Comparison of ENCODE assay signal across 11 mouse cellular contexts in the genomic region with DNA sequence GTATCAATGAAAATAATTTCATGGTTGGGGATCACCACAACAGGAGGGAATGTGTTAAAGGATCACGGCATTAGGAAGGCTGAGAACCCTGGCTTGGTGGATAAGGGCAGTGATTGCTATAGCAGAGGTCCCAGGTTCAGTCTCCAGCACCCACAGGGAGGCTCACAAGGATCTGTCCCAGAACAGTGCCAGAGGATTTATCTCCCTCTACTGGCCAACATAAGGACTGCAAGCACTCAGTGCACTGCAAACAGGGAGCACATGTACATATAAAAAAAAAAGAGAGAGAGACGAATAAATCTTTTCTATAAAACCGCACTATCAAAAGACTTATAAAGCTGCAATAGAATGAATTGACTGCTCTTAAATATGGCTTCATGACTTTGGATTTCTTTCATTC. TPM values are rescaled to one million over a fixed set of nuclear protein-coding genes. Genes with fewer than 3 reads are reported as not detected.
A peak's percentile ranks its signal among the peaks of the same experiment; 100 is the strongest.
DNase-seq lines count a peak whose midpoint lies in the region; ATAC-seq and TF ChIP-seq lines count a peak whose summit lies in the region.
"Had no signal": no experiment of that assay in that cellular context is flagged by ENCODE, and none has a peak within 500 bp of the region (broad histone marks: within the 10 kb centered on the region; RNA-seq: fewer than 3 reads in every experiment).

No protein-coding gene starts in this region.

- no peak overlapping the region for H3K4me2 ChIP-seq in limb, embryonic 11.5 days (ENCODE audit: low read depth, severe bottlenecking)
- H3K4me2 ChIP-seq: hindbrain, embryonic 14.5 days had no signal

- no peak overlapping the region for H3K9ac ChIP-seq in limb, embryonic 11.5 days (ENCODE audit: low read length)
- no peak overlapping the region for H3K9ac ChIP-seq in ES-Bruce4 (ENCODE audit: low read depth, poor library complexity, severe bottlenecking)
- H3K9ac ChIP-seq: hindbrain, embryonic 14.5 days had no signal

- peak; percentile 6 to 15 for DNase-seq in adrenal gland, postnatal 36 days
- DNase-seq in adrenal gland, postnatal 25 days, result no peak
- peak; percentile 28 for DNase-seq in limb, embryonic 11.5 days (ENCODE audit: low spot score)
- DNase-seq in limb, embryonic 10.5 days (ENCODE audit: low spot score), result no peak
- peak; percentile 26 for DNase-seq in embryonic facial prominence, embryonic 10.5 days (ENCODE audit: low spot score)
- DNase-seq in urinary bladder, adult 18-20 months (ENCODE audit: low spot score in 2 of 2), result no peak
- DNase-seq: cerebellum, adult 9-11 months had no signal

- H3K9me3 ChIP-seq in limb, embryonic 11.5 days (ENCODE audit: control insufficient read depth, low read length), result no peaks in the 10 kb centered on the region
- no peaks in the 10 kb centered on the region for H3K9me3 ChIP-seq in limb, embryonic 10.5 days (replicated peaks)
- no peaks in the 10 kb centered on the region for H3K9me3 ChIP-seq in ES-Bruce4 (replicated peaks; ENCODE audit: control insufficient read depth, insufficient read depth, low read length, poor library complexity, severe bottlenecking)
- H3K9me3 ChIP-seq in embryonic facial prominence, embryonic 10.5 days, result no peaks in the 10 kb centered on the region

- H3K36me3 ChIP-seq in limb, embryonic 11.5 days (ENCODE audit: control insufficient read depth, insufficient read depth, low read length), result no peaks in the 10 kb centered on the region
- H3K36me3 ChIP-seq in limb, embryonic 10.5 days, result no peaks in the 10 kb centered on the region
- H3K36me3 ChIP-seq in ES-Bruce4 (ENCODE audit: control insufficient read depth, insufficient read depth, low read length, poor library complexity, severe bottlenecking), result no peaks in the 10 kb centered on the region
- no peaks in the 10 kb centered on the region for H3K36me3 ChIP-seq in embryonic facial prominence, embryonic 10.5 days (replicated peaks)

- no peak for TF ChIP-seq EP300 in ES-Bruce4 (IDR thresholded peaks at IDR 0.05; ENCODE audit: insufficient read depth, low read depth, low read length)

- no peak overlapping the region for H3K27ac ChIP-seq in limb, embryonic 11.5 days (replicated peaks; ENCODE audit: low read depth, low read length)
- no peak overlapping the region for H3K27ac ChIP-seq in limb, embryonic 10.5 days
- H3K27ac ChIP-seq in ES-Bruce4 (ENCODE audit: insufficient read depth, low read length), result no peak overlapping the region
- no peak overlapping the region for H3K27ac ChIP-seq in embryonic facial prominence, embryonic 10.5 days (replicated peaks)
- H3K27ac ChIP-seq: hindbrain, embryonic 14.5 days had no signal

- no peak for TF ChIP-seq POLR2A in ES-Bruce4 (IDR thresholded peaks at IDR 0.05; ENCODE audit: insufficient read depth, low read length)

- 85% methylated on average over 3 of the region's 3 CpGs for WGBS in limb, embryonic 11.5 days
- WGBS in limb, embryonic 10.5 days, result 86% methylated on average over 3 of the region's 3 CpGs
- 83% methylated on average over 3 of the region's 3 CpGs for WGBS in embryonic facial prominence, embryonic 10.5 days

- no peak overlapping the region for H3K4me3 ChIP-seq in limb, embryonic 11.5 days (ENCODE audit: low read depth, low read length)
- no peak overlapping the region for H3K4me3 ChIP-seq in limb, embryonic 10.5 days
- H3K4me3 ChIP-seq in ES-Bruce4 (ENCODE audit: low read depth, low read length), result no peak overlapping the region
- H3K4me3 ChIP-seq in embryonic facial prominence, embryonic 10.5 days, result no peak overlapping the region

- H3K4me1 ChIP-seq in limb, embryonic 11.5 days (ENCODE audit: control insufficient read depth, insufficient read depth, low read length), result no peaks in the 10 kb centered on the region
- no peaks in the 10 kb centered on the region for H3K4me1 ChIP-seq in limb, embryonic 10.5 days
- no peaks in the 10 kb centered on the region for H3K4me1 ChIP-seq in ES-Bruce4 (ENCODE audit: control insufficient read depth, insufficient read depth, low read length)
- no peaks in the 10 kb centered on the region for H3K4me1 ChIP-seq in embryonic facial prominence, embryonic 10.5 days

- H3K27me3 ChIP-seq in limb, embryonic 11.5 days (ENCODE audit: control insufficient read depth, insufficient read depth, low read length), result no peaks in the 10 kb centered on the region
- no peaks in the 10 kb centered on the region for H3K27me3 ChIP-seq in limb, embryonic 10.5 days (ENCODE audit: low read depth, poor library complexity, severe bottlenecking)
- no peaks in the 10 kb centered on the region for H3K27me3 ChIP-seq in ES-Bruce4 (ENCODE audit: control insufficient read depth, insufficient read depth, low read length, poor library complexity, severe bottlenecking)
- no peaks in the 10 kb centered on the region for H3K27me3 ChIP-seq in embryonic facial prominence, embryonic 10.5 days (replicated peaks; ENCODE audit: low read depth, poor library complexity, severe bottlenecking)

- TF ChIP-seq CTCF in ES-Bruce4 (IDR thresholded peaks at IDR 0.05; ENCODE audit: low read depth, low read length), result peak; percentile 51

- ATAC-seq in limb, embryonic 11.5 days (ENCODE audit: insufficient number of reproducible peaks, low FRiP score, low TSS enrichment, low read depth), result no peak
- no peak for ATAC-seq in granulocyte monocyte progenitor cell, adult 5-6 weeks (replicated peaks; ENCODE audit: poor library complexity, severe bottlenecking)

RNA-seq across cellular contexts. Expression of gene Wdr72, which starts 43.9 kb away (rescaled TPM):
- not detected for total RNA-seq in adrenal gland, postnatal 36 days (2021)
- not detected in 2 replicates for total RNA-seq in adrenal gland, postnatal 25 days (2021)
- 0.59 and 0.98 TPM in 2 replicates for polyA plus RNA-seq in limb, embryonic 11.5 days (2014; fragmentation: Nextera tagmentation; extraction: Ambion mirVana)
- 0.10 and 0.36 TPM in 2 replicates for polyA plus RNA-seq in limb, embryonic 10.5 days (2016; fragmentation: Nextera tagmentation; extraction: Ambion mirVana)
- 2.0 and 3.0 TPM in 2 replicates for polyA plus RNA-seq in ES-Bruce4 (2011; ENCODE audit: insufficient read depth, insufficient read length, low read depth, missing spikeins)
- 0.26 and 0.36 TPM in 2 replicates for polyA plus RNA-seq in embryonic facial prominence, embryonic 10.5 days (2016; fragmentation: Nextera tagmentation; extraction: Ambion mirVana)
- total RNA-seq in granulocyte monocyte progenitor cell, adult 5-6 weeks (2014; fragmentation: Nextera tagmentation), result not detected in 2 replicates
- total RNA-seq in granulocyte monocyte progenitor cell, adult 5-6 weeks (2017), result not detected in 2 replicates
- total RNA-seq: left cerebral cortex, adult 18-20 months had no signal

Comparison
In these comparisons a context has a peak if more than half of its experiments do, and no peak if none do; other contexts are left out.
1. DNase-seq: peak in adrenal gland, postnatal 36 days (2 of 2), limb, embryonic 11.5 days (single experiment) and embryonic facial prominence, embryonic 10.5 days (single experiment); none in adrenal gland, postnatal 25 days (single experiment), limb, embryonic 10.5 days (single experiment) and urinary bladder, adult 18-20 months (0 of 2).